Mouse (Mus musculus): Measurements from ENCODE around the gene Gm20604.

GRCm38 (mm10) chr12:102761668-102762067, 3.2 kb upstream of the Gm20604 start:
- TF ChIP-seq CTCF (IDR thresholded peaks at IDR 0.05; ENCODE audit: extremely low read depth, insufficient read depth, low read length) (no peak), POLR2A (IDR thresholded peaks at IDR 0.05; ENCODE audit: extremely low read depth, insufficient read depth, low read length) (no peak)

Data from cortical plate, adult 2 months (tissue).